Mouse (Mus musculus): ENCODE measurements around the gene Gm20721.
A peak's percentile ranks its signal among the peaks of the same experiment; 100 is the strongest.

DNA sequence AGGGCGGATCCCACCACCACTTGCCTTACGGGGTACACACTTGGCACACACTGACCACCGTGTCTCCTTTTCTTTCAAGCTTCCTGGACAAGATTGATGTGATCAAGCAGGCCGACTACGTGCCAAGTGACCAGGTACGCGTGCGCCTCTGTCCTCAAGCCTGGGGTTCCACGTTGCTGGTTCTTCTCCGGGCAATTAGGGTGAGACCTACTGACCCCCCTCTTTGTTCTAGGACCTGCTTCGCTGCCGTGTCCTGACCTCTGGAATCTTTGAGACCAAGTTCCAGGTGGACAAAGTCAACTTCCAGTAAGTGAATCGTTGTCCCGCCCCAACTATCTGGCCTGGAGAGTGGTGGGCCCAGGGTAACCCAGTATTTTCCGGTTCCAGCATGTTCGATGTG lies 1.5 kb downstream of the Gm20721 start:
- no peak for TF ChIP-seq E2F4 (IDR thresholded peaks at IDR 0.05; ENCODE audit: insufficient read depth)
- TF ChIP-seq USF1 (IDR thresholded peaks at IDR 0.05; ENCODE audit: low read depth) = no peak
- peak; percentile 24 for TF ChIP-seq POLR2A (IDR thresholded peaks at IDR 0.05; ENCODE audit: insufficient read length, low read depth)
- no peak for TF ChIP-seq SRF (IDR thresholded peaks at IDR 0.05; ENCODE audit: control insufficient read depth, insufficient read length, low read depth)
- TF ChIP-seq TCF3 (IDR thresholded peaks at IDR 0.05; ENCODE audit: insufficient read length, low read depth) = no peak
